Mouse (Mus musculus): Measurements from ENCODE around the gene Dglucy.
A peak's percentile ranks its signal among the peaks of the same experiment; 100 is the strongest.

Dglucy gene

GRCm38 (mm10) chr12:100843171-100843570, 64.3 kb downstream of the Dglucy start:
- DNase-seq: no peak

GRCm38 (mm10) chr12:100844546-100844945, 65.7 kb downstream of the Dglucy start:
- DNase-seq: no peak

- peak; percentile 1 for DNase-seq
Observed at GRCm38 (mm10) chr12:100845829-100846228, 67.0 kb downstream of the Dglucy start.

GRCm38 (mm10) chr12:100846566-100846965, 67.7 kb downstream of the Dglucy start:
- peak; percentile 1 for DNase-seq

GRCm38 (mm10) chr12:100847437-100848080, 68.7 kb downstream of the Dglucy start:
- no peak for DNase-seq

GRCm38 (mm10) chr12:100849421-100850138, 70.7 kb downstream of the Dglucy start:
- peak; percentile 77 for DNase-seq

- no peak for DNase-seq
Observed at GRCm38 (mm10) chr12:100852370-100852769, 73.5 kb downstream of the Dglucy start.

GRCm38 (mm10) chr12:100856337-100856736, 77.5 kb downstream of the Dglucy start:
- DNase-seq: no peak

- peak; percentile 88 for DNase-seq
Observed at GRCm38 (mm10) chr12:100857791-100858190, 78.9 kb downstream of the Dglucy start.

GRCm38 (mm10) chr12:100862272-100862671, 83.4 kb downstream of the Dglucy start:
- DNase-seq: no peak

- DNase-seq: no peak
Observed at GRCm38 (mm10) chr12:100862856-100863446, 84.1 kb downstream of the Dglucy start.

- no peak for DNase-seq
Observed at GRCm38 (mm10) chr12:100865072-100865471, 86.2 kb downstream of the Dglucy start.

GRCm38 (mm10) chr12:100865509-100866078, 86.7 kb downstream of the Dglucy start:
- no peak for DNase-seq

GRCm38 (mm10) chr12:100867097-100867496, 88.2 kb downstream of the Dglucy start:
- peak; percentile 98 for DNase-seq

- no peak for DNase-seq
Observed at GRCm38 (mm10) chr12:100868049-100868622, 89.3 kb downstream of the Dglucy start.

GRCm38 (mm10) chr12:100871234-100871633, 92.4 kb downstream of the Dglucy start:
- no peak for DNase-seq

- DNase-seq: no peak
Observed at GRCm38 (mm10) chr12:100871841-100872240, 93.0 kb downstream of the Dglucy start.

- DNase-seq: no peak
Observed at GRCm38 (mm10) chr12:100873612-100874011, 94.8 kb downstream of the Dglucy start.

GRCm38 (mm10) chr12:100875553-100875952, 96.7 kb downstream of the Dglucy start:
- DNase-seq: no peak

GRCm38 (mm10) chr12:100875960-100876359, 97.1 kb downstream of the Dglucy start:
- DNase-seq: no peak

- no peak for DNase-seq
Observed at GRCm38 (mm10) chr12:100877936-100878335, 99.1 kb downstream of the Dglucy start.

GRCm38 (mm10) chr12:100878556-100878955, 99.7 kb downstream of the Dglucy start:
- no peak for DNase-seq

GRCm38 (mm10) chr12:100883168-100883567, 104.3 kb downstream of the Dglucy start:
- no peak for DNase-seq
